Mouse (Mus musculus): ENCODE measurements around the gene Macrod2. TPM values are rescaled to one million over a fixed set of nuclear protein-coding genes. Genes with fewer than 3 reads are reported as not detected.

Gene Macrod2
- polyA plus RNA-seq, 1 experiment from 2014 or later: 49.2 TPM

- no peak for DNase-seq (ENCODE audit: low spot score)
- Histone ChIP-seq H3K36me3 (ENCODE audit: control insufficient read depth, insufficient read depth, low read length) (no peaks in the 10 kb centered on the region), H3K4me2 (ENCODE audit: low read length) (no peak overlapping the region), H3K4me3 (ENCODE audit: low read depth, low read length) (no peak overlapping the region), H3K27me3 (replicated peaks; ENCODE audit: control insufficient read depth, insufficient read depth, low read length) (no peaks in the 10 kb centered on the region), H3K9me3 (replicated peaks; ENCODE audit: control insufficient read depth, low read length) (no peaks in the 10 kb centered on the region), H3K9ac (ENCODE audit: low read length) (no peak overlapping the region), H3K27ac (ENCODE audit: low read depth, low read length) (no peak overlapping the region), H3K4me1 (ENCODE audit: control insufficient read depth, insufficient read depth, low read length) (0 out of 2 replicates have a peak, but pooled peaks cover 4% of the 10 kb centered on the region)
- WGBS: 70% methylated on average over 4 of the region's 4 CpGs
- ATAC-seq: no peak
These were observed 1855.3 kb downstream of the Macrod2 start for GRCm38 (mm10) chr2:142250383-142250782.

- Histone ChIP-seq H3K36me3 (ENCODE audit: control insufficient read depth, insufficient read depth, low read length) (no peaks in the 10 kb centered on the region), H3K4me1 (ENCODE audit: control insufficient read depth, insufficient read depth, low read length) (0 out of 2 replicates have a peak, but pooled peaks cover 4% of the 10 kb centered on the region), H3K9ac (ENCODE audit: low read length) (no peak overlapping the region), H3K9me3 (replicated peaks; ENCODE audit: control insufficient read depth, low read length) (no peaks in the 10 kb centered on the region), H3K4me3 (ENCODE audit: low read depth, low read length) (no peak overlapping the region), H3K27me3 (replicated peaks; ENCODE audit: control insufficient read depth, insufficient read depth, low read length) (no peaks in the 10 kb centered on the region), H3K27ac (ENCODE audit: low read depth, low read length) (no peak overlapping the region), H3K4me2 (ENCODE audit: low read length) (no peak overlapping the region)
- 37% methylated on average over 2 of the region's 2 CpGs for WGBS
- DNase-seq (ENCODE audit: low spot score): peak; percentile 28
- ATAC-seq: no peak
These were observed 1856.4 kb downstream of the Macrod2 start for GRCm38 (mm10) chr2:142251518-142251917.

GRCm38 (mm10) chr2:142253913-142254312, 1858.8 kb downstream of the Macrod2 start:
- WGBS: 10% methylated on average over 11 of the region's 11 CpGs

GRCm38 (mm10) chr2:142254566-142254965, 1859.5 kb downstream of the Macrod2 start:
- no peak overlapping the region for H3K9ac ChIP-seq (ENCODE audit: low read length)
- DNase-seq (ENCODE audit: low spot score): peak; percentile 59
- 56% methylated on average over 6 of the region's 6 CpGs for WGBS
- no peaks in the 10 kb centered on the region for H3K9me3 ChIP-seq (replicated peaks; ENCODE audit: control insufficient read depth, low read length)
- no peak overlapping the region for H3K4me3 ChIP-seq (ENCODE audit: low read depth, low read length)
- 0 out of 2 replicates have a peak, but pooled peaks cover 4% of the 10 kb centered on the region for H3K4me1 ChIP-seq (ENCODE audit: control insufficient read depth, insufficient read depth, low read length)
- H3K27ac ChIP-seq (ENCODE audit: low read depth, low read length): no peak overlapping the region
- no peaks in the 10 kb centered on the region for H3K27me3 ChIP-seq (replicated peaks; ENCODE audit: control insufficient read depth, insufficient read depth, low read length)
- no peak overlapping the region for H3K4me2 ChIP-seq (ENCODE audit: low read length)
- ATAC-seq: peak; percentile 35; the same call in 1 of the 2 replicates
- no peaks in the 10 kb centered on the region for H3K36me3 ChIP-seq (ENCODE audit: control insufficient read depth, insufficient read depth, low read length)

More at GRCm38 (mm10) chr2:142253913-142254312, 1858.8 kb downstream of the Macrod2 start:
- peak; percentile 93 for ATAC-seq
- peak overlapping the region; percentile 28; the same call in 1 of the 2 replicates for H3K4me2 ChIP-seq (ENCODE audit: low read length)
- H3K4me1 ChIP-seq (ENCODE audit: control insufficient read depth, insufficient read depth, low read length): 0 out of 2 replicates have a peak, but pooled peaks cover 4% of the 10 kb centered on the region
- H3K4me3 ChIP-seq (ENCODE audit: low read depth, low read length): no peak overlapping the region
- H3K27me3 ChIP-seq (replicated peaks; ENCODE audit: control insufficient read depth, insufficient read depth, low read length): no peaks in the 10 kb centered on the region
- peak; percentile 92 for DNase-seq (ENCODE audit: low spot score)
- no peaks in the 10 kb centered on the region for H3K9me3 ChIP-seq (replicated peaks; ENCODE audit: control insufficient read depth, low read length)
- no peak overlapping the region for H3K27ac ChIP-seq (ENCODE audit: low read depth, low read length)
- no peaks in the 10 kb centered on the region for H3K36me3 ChIP-seq (ENCODE audit: control insufficient read depth, insufficient read depth, low read length)
- H3K9ac ChIP-seq (ENCODE audit: low read length): no peak overlapping the region

GRCm38 (mm10) chr2:142257501-142257900, 1862.4 kb downstream of the Macrod2 start:
- 100% methylated on average over 1 of the region's 1 CpGs for WGBS
- ATAC-seq (no peak), DNase-seq (ENCODE audit: low spot score) (no peak)
- H3K9ac ChIP-seq (ENCODE audit: low read length): no peak overlapping the region
- 0 out of 2 replicates have a peak, but pooled peaks cover 4% of the 10 kb centered on the region for H3K4me1 ChIP-seq (ENCODE audit: control insufficient read depth, insufficient read depth, low read length)
- H3K27ac ChIP-seq (ENCODE audit: low read depth, low read length): no peak overlapping the region
- no peak overlapping the region for H3K4me2 ChIP-seq (ENCODE audit: low read length)
- H3K27me3 ChIP-seq (replicated peaks; ENCODE audit: control insufficient read depth, insufficient read depth, low read length): no peaks in the 10 kb centered on the region
- H3K4me3 ChIP-seq (ENCODE audit: low read depth, low read length): no peak overlapping the region
- H3K36me3 ChIP-seq (ENCODE audit: control insufficient read depth, insufficient read depth, low read length): no peaks in the 10 kb centered on the region
- no peaks in the 10 kb centered on the region for H3K9me3 ChIP-seq (replicated peaks; ENCODE audit: control insufficient read depth, low read length)

- Histone ChIP-seq H3K27ac (ENCODE audit: low read depth, low read length) (no peak overlapping the region), H3K9me3 (replicated peaks; ENCODE audit: control insufficient read depth, low read length) (no peaks in the 10 kb centered on the region), H3K4me2 (ENCODE audit: low read length) (no peak overlapping the region), H3K4me3 (ENCODE audit: low read depth, low read length) (no peak overlapping the region), H3K36me3 (ENCODE audit: control insufficient read depth, insufficient read depth, low read length) (no peaks in the 10 kb centered on the region), H3K27me3 (replicated peaks; ENCODE audit: control insufficient read depth, insufficient read depth, low read length) (no peaks in the 10 kb centered on the region), H3K9ac (ENCODE audit: low read length) (no peak overlapping the region), H3K4me1 (ENCODE audit: control insufficient read depth, insufficient read depth, low read length) (no peaks in the 10 kb centered on the region)
- ATAC-seq (no peak), DNase-seq (ENCODE audit: low spot score) (no peak)
- 88% methylated on average over 6 of the region's 6 CpGs for WGBS
These were observed 1865.9 kb downstream of the Macrod2 start for GRCm38 (mm10) chr2:142261046-142261445.

GRCm38 (mm10) chr2:142264697-142265096, 1869.6 kb downstream of the Macrod2 start:
- no peak for ATAC-seq
- Histone ChIP-seq H3K9me3 (replicated peaks; ENCODE audit: control insufficient read depth, low read length) (no peaks in the 10 kb centered on the region), H3K27ac (ENCODE audit: low read depth, low read length) (no peak overlapping the region), H3K36me3 (ENCODE audit: control insufficient read depth, insufficient read depth, low read length) (no peaks in the 10 kb centered on the region), H3K4me2 (ENCODE audit: low read length) (no peak overlapping the region), H3K9ac (ENCODE audit: low read length) (no peak overlapping the region), H3K4me1 (ENCODE audit: control insufficient read depth, insufficient read depth, low read length) (no peaks in the 10 kb centered on the region), H3K27me3 (replicated peaks; ENCODE audit: control insufficient read depth, insufficient read depth, low read length) (no peaks in the 10 kb centered on the region), H3K4me3 (ENCODE audit: low read depth, low read length) (no peak overlapping the region)
- no peak for DNase-seq (ENCODE audit: low spot score)
- 84% methylated on average over 2 of the region's 2 CpGs for WGBS

GRCm38 (mm10) chr2:142267836-142268235, 1872.7 kb downstream of the Macrod2 start:
- Histone ChIP-seq H3K36me3 (ENCODE audit: control insufficient read depth, insufficient read depth, low read length) (no peaks in the 10 kb centered on the region), H3K4me1 (ENCODE audit: control insufficient read depth, insufficient read depth, low read length) (no peaks in the 10 kb centered on the region), H3K4me2 (ENCODE audit: low read length) (no peak overlapping the region), H3K9me3 (replicated peaks; ENCODE audit: control insufficient read depth, low read length) (no peaks in the 10 kb centered on the region), H3K27me3 (replicated peaks; ENCODE audit: control insufficient read depth, insufficient read depth, low read length) (no peaks in the 10 kb centered on the region), H3K9ac (ENCODE audit: low read length) (no peak overlapping the region), H3K4me3 (ENCODE audit: low read depth, low read length) (no peak overlapping the region), H3K27ac (ENCODE audit: low read depth, low read length) (no peak overlapping the region)
- DNase-seq (ENCODE audit: low spot score) (peak; percentile 46), ATAC-seq (no peak)
- 75% methylated on average over 2 of the region's 2 CpGs for WGBS

- H3K36me3 ChIP-seq (ENCODE audit: control insufficient read depth, insufficient read depth, low read length): no peaks in the 10 kb centered on the region
- H3K4me1 ChIP-seq (ENCODE audit: control insufficient read depth, insufficient read depth, low read length): no peaks in the 10 kb centered on the region
- DNase-seq (ENCODE audit: low spot score): no peak
- no peak overlapping the region for H3K9ac ChIP-seq (ENCODE audit: low read length)
- 61% methylated on average over 1 of the region's 1 CpGs for WGBS
- no peaks in the 10 kb centered on the region for H3K27me3 ChIP-seq (replicated peaks; ENCODE audit: control insufficient read depth, insufficient read depth, low read length)
- H3K9me3 ChIP-seq (replicated peaks; ENCODE audit: control insufficient read depth, low read length): no peaks in the 10 kb centered on the region
- no peak overlapping the region for H3K27ac ChIP-seq (ENCODE audit: low read depth, low read length)
- no peak overlapping the region for H3K4me2 ChIP-seq (ENCODE audit: low read length)
- ATAC-seq: no peak
- no peak overlapping the region for H3K4me3 ChIP-seq (ENCODE audit: low read depth, low read length)
These were observed 1891.7 kb downstream of the Macrod2 start for GRCm38 (mm10) chr2:142286761-142287160.

Data from forebrain, embryonic 14.5 days (tissue).